Mouse (Mus musculus) neutrophil, adult 65 days (primary cell): ENCODE results near the gene Acvr1. TPM values are rescaled to one million over a fixed set of nuclear protein-coding genes. Genes with fewer than 3 reads are reported as not detected.

ENCODE experiments used
- total RNA-seq: library from RNA; stranded (reverse); gene quantifications from 2 replicates; pipeline ENCODE4 v1.2.4, GENCODE M21; 2023

Acvr1 gene
- 1.3 and 3.9 TPM in 2 replicates for total RNA-seq

GRCm38 (mm10) chr2:58567066-58567810, at the start of gene Acvr1, which contains the start of gene Upp2:
Gene Acvr1 (minus strand): TSS chr2:58567157.
Gene Upp2 (plus strand): TSS chr2:58567298.

GRCm38 (mm10) chr2:58469816-58470215, 97.1 kb downstream of the Acvr1 start, which contains the start of gene Gm17409:
Gene Gm17409 (plus strand): TSS chr2:58470116.

DNA sequence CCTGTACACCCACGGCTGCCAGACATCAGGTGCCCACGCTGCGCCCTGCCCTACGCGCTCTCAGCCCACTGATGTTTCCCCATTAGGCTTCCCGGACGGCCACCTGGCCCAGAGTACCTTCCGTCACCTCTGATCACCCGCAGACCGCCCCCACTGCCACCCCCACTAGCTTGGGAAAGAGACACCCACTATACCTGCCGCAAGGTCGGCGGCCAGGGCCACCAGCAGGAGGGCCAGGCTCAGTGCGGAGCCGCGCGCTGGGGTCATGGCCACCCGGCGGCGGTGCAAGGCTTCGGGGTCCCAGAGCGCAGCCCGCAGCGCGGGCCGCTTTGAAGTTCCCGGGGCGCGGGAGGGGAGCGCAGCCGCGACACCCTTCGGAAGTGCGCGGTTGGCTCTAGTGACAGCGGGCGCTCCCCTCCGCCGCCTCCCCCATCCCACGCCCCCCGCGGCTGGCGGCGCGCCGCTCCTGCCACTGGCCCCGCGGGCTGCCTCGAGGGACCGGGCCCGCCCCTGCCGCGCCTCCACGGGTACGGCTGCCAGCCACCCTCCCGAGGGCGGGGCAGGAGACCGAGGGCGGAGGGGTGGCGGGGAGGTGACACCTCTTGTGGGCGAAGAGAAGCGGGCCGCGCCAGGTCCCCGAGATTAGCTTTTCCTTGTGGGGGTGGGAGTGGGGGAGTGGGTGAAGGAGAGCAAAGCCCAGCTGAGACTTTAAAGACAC, 209.4 kb downstream of the Acvr1 start, which contains the start of gene Acvr1c:
Gene Acvr1c (minus strand): TSS at position 482 of the 718 bp plus-strand sequence.

Other genes starting within 250 kb of the Acvr1 start
- not detected in 2 replicates for gene Acvr1c, start 209.3 kb downstream of the Acvr1 start, total RNA-seq
- not detected in 2 replicates for gene Gm17409, start 97.0 kb downstream of the Acvr1 start, total RNA-seq
- not detected in 2 replicates for gene Upp2, start 141 bp upstream of the Acvr1 start, total RNA-seq